Mouse (Mus musculus) cerebellum, adult (tissue): Measurements from ENCODE around the gene Olfr767.
"Not testable (repeated sequence)": the region's sequence is repeated elsewhere in the genome, so short reads cannot be mapped to it uniquely, and the experiment has no call there.

Source experiments
- ATAC-seq: cut with Nextera tagmentation; 2 replicates; pipeline ENCODE4 v1.9.2; 2017; ENCODE audit warnings: mild to moderate bottlenecking, moderate library complexity, mixed read lengths; ENCODE audit not compliant: insufficient number of reproducible peaks, low FRiP score, low TSS enrichment

Olfr767 gene

GRCm38 (mm10) chr10:129082810-129083209, at the start of gene Olfr767:
Gene Olfr767 (minus strand): TSS chr10:129082910.
- not testable (repeated sequence) for ATAC-seq

DNA sequence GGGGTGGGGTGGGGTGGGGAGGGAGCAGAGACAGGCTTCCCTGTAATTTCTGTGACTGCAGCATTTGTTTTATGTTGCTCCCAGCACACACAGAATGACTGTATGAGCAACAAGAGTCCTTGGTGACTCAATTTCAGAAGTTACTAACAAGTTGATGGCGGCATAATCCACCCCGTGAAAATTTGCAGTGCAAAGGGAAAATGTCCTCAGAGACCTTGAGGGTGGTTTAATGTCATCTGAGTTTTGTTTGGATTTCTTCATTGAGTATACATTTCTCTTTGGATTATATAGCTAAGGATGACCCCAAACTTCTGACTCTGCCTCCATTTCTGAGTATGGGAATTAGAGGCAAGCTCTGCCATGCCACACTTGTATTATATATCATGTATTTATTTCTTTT, 35.1 kb upstream of the Olfr767 start, which contains the start of gene Olfr769:
Gene Olfr769, minus strand, starts transcription at position 101 of the 400 bp plus-strand sequence.
- ATAC-seq = no peak

DNA sequence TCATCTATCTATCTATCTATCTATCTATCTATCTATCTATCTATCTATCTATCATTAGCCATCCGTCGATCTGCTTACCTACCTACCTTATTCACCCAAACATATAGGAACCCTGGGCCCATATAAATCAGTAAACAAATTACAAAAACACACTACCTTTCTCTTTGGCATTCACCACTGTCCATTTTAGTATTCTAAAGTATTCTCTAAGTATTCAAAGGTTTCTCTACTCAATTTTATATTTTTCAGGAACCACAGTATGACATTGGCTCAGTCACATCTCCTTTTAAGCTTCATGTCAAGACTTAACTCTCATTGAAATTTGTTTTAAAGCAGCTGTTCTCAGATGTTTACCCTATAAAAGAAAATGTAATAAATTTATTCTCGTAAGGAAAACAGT, 32.4 kb upstream of the Olfr767 start:
- no peak for ATAC-seq

- ATAC-seq = no peak
Observed at GRCm38 (mm10) chr10:129101231-129101630, 18.5 kb upstream of the Olfr767 start.

GRCm38 (mm10) chr10:129099275-129099674, 16.6 kb upstream of the Olfr767 start, which contains the start of gene Olfr768:
Gene Olfr768 (minus strand): TSS chr10:129099375.
- ATAC-seq = no peak

GRCm38 (mm10) chr10:129068877-129069276, 13.8 kb downstream of the Olfr767 start, which contains the start of gene Olfr766-ps1:
Gene Olfr766-ps1 (minus strand): TSS chr10:129068977.
- ATAC-seq = no peak

GRCm38 (mm10) chr10:129049898-129050297, 32.8 kb downstream of the Olfr767 start, which contains the start of gene Olfr765:
Gene Olfr765 (minus strand): TSS chr10:129049998.
- ATAC-seq = not testable (repeated sequence)

DNA sequence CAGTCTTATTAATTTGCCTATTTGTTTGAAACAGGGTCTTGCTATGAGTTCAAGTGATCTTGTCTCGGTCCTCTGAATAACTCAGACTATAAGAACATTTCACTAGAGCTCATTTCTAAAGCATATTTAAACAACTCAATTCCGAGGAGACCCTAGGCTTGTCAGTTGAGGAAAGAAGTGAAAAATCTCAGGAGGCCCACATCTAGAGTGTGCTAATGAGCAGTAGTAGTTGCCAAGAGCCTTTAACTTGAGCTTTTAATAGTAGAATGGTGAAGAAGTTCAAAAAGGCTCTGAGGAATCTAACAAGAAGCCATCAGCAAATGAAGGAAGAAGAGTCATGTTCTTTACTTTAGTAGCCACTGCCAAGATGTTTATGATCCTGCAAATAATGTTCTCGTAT, 42.9 kb downstream of the Olfr767 start, which contains the start of gene Olfr764-ps1:
Gene Olfr764-ps1, minus strand, starts transcription at position 101 of the 400 bp plus-strand sequence.
- no peak for ATAC-seq

GRCm38 (mm10) chr10:129028343-129028742, 54.4 kb downstream of the Olfr767 start:
- no peak for ATAC-seq

DNA sequence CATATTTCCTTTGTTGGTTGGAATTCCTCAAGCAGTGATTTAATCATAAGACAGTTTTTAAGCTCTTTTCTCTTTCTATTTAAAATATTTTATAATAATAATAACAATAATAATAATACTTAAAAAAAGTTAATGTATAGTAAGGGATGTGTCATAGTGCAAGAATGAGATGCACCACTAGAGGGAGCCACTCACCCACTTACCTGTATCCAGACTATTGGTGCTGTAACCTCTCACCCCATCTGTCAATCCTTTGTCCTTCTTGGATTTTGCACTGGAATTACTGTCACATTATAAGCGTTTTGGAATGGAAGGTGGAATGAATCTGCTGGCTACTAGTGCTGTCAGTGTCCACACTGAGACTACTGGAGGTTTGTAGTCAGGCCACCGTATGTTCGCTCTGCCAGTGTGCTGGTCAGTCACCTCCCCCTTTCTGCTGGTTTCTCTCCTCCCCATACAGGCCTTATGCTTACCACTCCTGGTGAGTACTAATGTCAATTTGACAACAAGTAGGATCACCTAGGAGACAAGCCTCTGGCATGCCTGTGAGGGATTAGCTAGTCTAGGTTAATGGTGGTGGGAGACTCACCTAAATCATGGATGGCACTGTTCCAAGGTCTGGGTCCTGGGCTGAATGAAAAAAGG, 56.6 kb downstream of the Olfr767 start:
- ATAC-seq = no peak
